Mouse (Mus musculus) stomach, postnatal 0 days (tissue): Measurements from ENCODE around the gene BC052040.

Experiments used
- CTCF ChIP-seq: IDR thresholded peaks from 2 replicates; pipeline ENCODE4 v1.5.1; 2016; ENCODE audit warnings: antibody characterized with exemption, low read depth, mild to moderate bottlenecking, moderate library complexity
- EP300 ChIP-seq: optimal IDR thresholded peaks from 2 replicates; pipeline ENCODE3; 2016; ENCODE audit warnings: antibody characterized with exemption

- no peak for TF ChIP-seq CTCF
- TF ChIP-seq EP300 = no peak
Observed at GRCm38 (mm10) chr2:115822361-115822760, 240.8 kb downstream of the BC052040 start.
